Mouse (Mus musculus) liver, embryonic 12.5 days (tissue): ENCODE measurements around the gene Cdk4. TPM values are rescaled to one million over a fixed set of nuclear protein-coding genes. Genes with fewer than 3 reads are reported as not detected.

Source experiments
- ATAC-seq: fragments of 200-750 bp; cut with Nextera tagmentation; 2 replicates; pipeline ENCODE4 v1.8.0; 2017; ENCODE audit warnings: moderate number of reproducible peaks, mild to moderate bottlenecking, moderate library complexity
- H3K27ac ChIP-seq: fragments of 300-500 bp; sonication (generic); 2 replicates; pipeline ENCODE4 v1.5.1; 2016; ENCODE audit warnings: mild to moderate bottlenecking
- H3K27me3 ChIP-seq: fragments of 300-500 bp; sonication (generic); replicated peaks from 2 replicates; pipeline ENCODE4 v1.6.1; 2016; ENCODE audit warnings: mild to moderate bottlenecking, moderate library complexity
- H3K36me3 ChIP-seq: fragments of 300-500 bp; sonication (generic); 2 replicates; pipeline ENCODE4 v1.6.1; 2016; ENCODE audit warnings: mild to moderate bottlenecking, moderate library complexity
- H3K4me1 ChIP-seq: fragments of 300-500 bp; sonication (generic); 2 replicates; pipeline ENCODE4 v1.6.1; 2016
- H3K4me2 ChIP-seq: fragments of 300-500 bp; sonication (generic); 2 replicates; pipeline ENCODE4 v1.6.1; 2016; ENCODE audit warnings: mild to moderate bottlenecking, moderate library complexity
- H3K4me3 ChIP-seq: fragments of 300-500 bp; sonication (generic); 2 replicates; pipeline ENCODE4 v1.5.1; 2016; ENCODE audit warnings: mild to moderate bottlenecking, moderate library complexity
- H3K9ac ChIP-seq: fragments of 300-500 bp; sonication (generic); 2 replicates; pipeline ENCODE4 v1.6.1; 2016; ENCODE audit warnings: mild to moderate bottlenecking, moderate library complexity
- H3K9me3 ChIP-seq: fragments of 300-500 bp; sonication (generic); replicated peaks from 2 replicates; pipeline ENCODE4 v1.6.1; 2016; ENCODE audit warnings: mild to moderate bottlenecking, moderate library complexity
- WGBS: fragments of 180-500 bp; shearing (Covaris S2); methylation state at CpG from one replicate; pipeline ENCODE4 v1.1.7; 2016; ENCODE audit not compliant: insufficient replicate concordance; 5-methylcytosine and 5-hydroxymethylcytosine counted together
- polyA plus RNA-seq: library from polyadenylated mRNA; unstranded; fragments of >200 nt; fragmentation: Nextera tagmentation; extraction: Ambion mirVana; gene quantifications from 2 replicates; pipeline ENCODE4 v1.2.1, GENCODE M21; 2016

The Cdk4 gene
- polyA plus RNA-seq: 766 and 777 TPM in 2 replicates

GRCm38 (mm10) chr10:127063239-127063872 lies at the start of gene Cdk4:
Cdk4 (plus strand) TSS chr10:127063534.
- H3K9ac ChIP-seq: peak within 1 kb of the TSS; percentile 87
- WGBS: under 1% methylated on average over 46 of the region's 46 CpGs
- peaks cover 40% of the 10 kb centered on the region for H3K36me3 ChIP-seq
- H3K4me1 ChIP-seq: peaks cover 68% of the 10 kb centered on the region
- ATAC-seq: peak; percentile 90
- peak within 1 kb of the TSS; percentile 80 for H3K4me3 ChIP-seq
- peaks cover 43% of the 10 kb centered on the region for H3K27me3 ChIP-seq
- no peaks in the 10 kb centered on the region for H3K9me3 ChIP-seq
- H3K4me2 ChIP-seq: peak within 1 kb of the TSS; percentile 93
- H3K27ac ChIP-seq: peak within 1 kb of the TSS; percentile 75

GRCm38 (mm10) chr10:127016488-127016887 lies 46.8 kb upstream of the Cdk4 start:
- 49% methylated on average over 5 of the region's 5 CpGs for WGBS
- no peak for ATAC-seq
- H3K4me1 ChIP-seq: no peaks in the 10 kb centered on the region
- no peak overlapping the region for H3K27ac ChIP-seq
- H3K4me2 ChIP-seq: no peak overlapping the region
- no peaks in the 10 kb centered on the region for H3K36me3 ChIP-seq
- H3K9ac ChIP-seq: no peak overlapping the region
- no peaks in the 10 kb centered on the region for H3K9me3 ChIP-seq
- H3K27me3 ChIP-seq: peaks cover 9% of the 10 kb centered on the region
- no peak overlapping the region for H3K4me3 ChIP-seq

GRCm38 (mm10) chr10:127017071-127017470 lies 46.3 kb upstream of the Cdk4 start:
- H3K27me3 ChIP-seq: peaks cover 9% of the 10 kb centered on the region
- 19% methylated on average over 2 of the region's 2 CpGs for WGBS
- H3K9ac ChIP-seq: no peak overlapping the region
- H3K36me3 ChIP-seq: peaks cover 5% of the 10 kb centered on the region
- no peak overlapping the region for H3K27ac ChIP-seq
- H3K9me3 ChIP-seq: no peaks in the 10 kb centered on the region
- no peak overlapping the region for H3K4me2 ChIP-seq
- H3K4me3 ChIP-seq: no peak overlapping the region
- ATAC-seq: no peak
- no peaks in the 10 kb centered on the region for H3K4me1 ChIP-seq

- H3K27me3 ChIP-seq: peaks cover 9% of the 10 kb centered on the region
- no peak overlapping the region for H3K4me2 ChIP-seq
- no peaks in the 10 kb centered on the region for H3K4me1 ChIP-seq
- WGBS: 80% methylated on average over 16 of the region's 16 CpGs
- H3K9ac ChIP-seq: no peak overlapping the region
- H3K4me3 ChIP-seq: no peak overlapping the region
- H3K9me3 ChIP-seq: no peaks in the 10 kb centered on the region
- peaks cover 17% of the 10 kb centered on the region for H3K36me3 ChIP-seq
- no peak for ATAC-seq
- no peak overlapping the region for H3K27ac ChIP-seq
Measured at GRCm38 (mm10) chr10:127018422-127018821, 44.9 kb upstream of the Cdk4 start.

GRCm38 (mm10) chr10:127030336-127031296 lies 32.7 kb upstream of the Cdk4 start, which contains the start of gene Tsfm:
Tsfm (minus strand) TSS chr10:127030840.
- Histone ChIP-seq H3K4me1 (peaks cover 14% of the 10 kb centered on the region), H3K9ac (peak within 1 kb of the TSS; percentile 86), H3K4me2 (peak within 1 kb of the TSS; percentile 94), H3K9me3 (no peaks in the 10 kb centered on the region), H3K36me3 (peaks cover 39% of the 10 kb centered on the region), H3K27me3 (no peaks in the 10 kb centered on the region; the same call in 1 of the 2 replicates), H3K4me3 (peak within 1 kb of the TSS; percentile 87), H3K27ac (peak within 1 kb of the TSS; percentile 75)
- 6% methylated on average over 53 of the region's 56 CpGs for WGBS
- ATAC-seq: peak; percentile 87

GRCm38 (mm10) chr10:127033301-127033741 lies 30.0 kb upstream of the Cdk4 start:
- Histone ChIP-seq H3K4me2 (no peak overlapping the region), H3K4me1 (peaks cover 14% of the 10 kb centered on the region), H3K4me3 (no peak overlapping the region), H3K9me3 (no peaks in the 10 kb centered on the region), H3K27me3 (peaks cover 27% of the 10 kb centered on the region), H3K36me3 (peaks cover 12% of the 10 kb centered on the region), H3K9ac (no peak overlapping the region), H3K27ac (no peak overlapping the region)
- ATAC-seq: no peak
- WGBS: 67% methylated on average over 8 of the region's 8 CpGs

GRCm38 (mm10) chr10:127036273-127036672 lies 27.1 kb upstream of the Cdk4 start:
- no peak for ATAC-seq
- H3K9ac ChIP-seq: no peak overlapping the region
- H3K9me3 ChIP-seq: no peaks in the 10 kb centered on the region
- peaks cover 57% of the 10 kb centered on the region for H3K27me3 ChIP-seq
- no peaks in the 10 kb centered on the region for H3K36me3 ChIP-seq
- peaks cover 7% of the 10 kb centered on the region for H3K4me1 ChIP-seq
- no peak overlapping the region for H3K4me3 ChIP-seq
- 70% methylated on average over 12 of the region's 12 CpGs for WGBS
- H3K27ac ChIP-seq: no peak overlapping the region
- no peak overlapping the region for H3K4me2 ChIP-seq

GRCm38 (mm10) chr10:127037641-127038040 lies 25.7 kb upstream of the Cdk4 start:
- ATAC-seq: no peak
- Histone ChIP-seq H3K27ac (no peak overlapping the region), H3K9me3 (no peaks in the 10 kb centered on the region), H3K4me2 (no peak overlapping the region), H3K27me3 (peaks cover 60% of the 10 kb centered on the region), H3K9ac (no peak overlapping the region), H3K4me1 (peaks cover 21% of the 10 kb centered on the region), H3K36me3 (no peaks in the 10 kb centered on the region), H3K4me3 (no peak overlapping the region)
- 70% methylated on average over 12 of the region's 12 CpGs for WGBS

- Histone ChIP-seq H3K9me3 (no peaks in the 10 kb centered on the region), H3K27ac (no peak overlapping the region), H3K27me3 (peaks cover 59% of the 10 kb centered on the region), H3K4me2 (peak overlapping the region; percentile 97), H3K36me3 (peaks cover 23% of the 10 kb centered on the region), H3K4me3 (peak overlapping the region; percentile 76), H3K4me1 (peaks cover 28% of the 10 kb centered on the region), H3K9ac (peak overlapping the region; percentile 74)
- no peak for ATAC-seq
- 3% methylated on average over 20 of the region's 20 CpGs for WGBS
Measured at GRCm38 (mm10) chr10:127040569-127041214, 22.6 kb upstream of the Cdk4 start.

GRCm38 (mm10) chr10:127041274-127041766 lies 22.0 kb upstream of the Cdk4 start, which contains the start of the genes Mettl1 and Eef1akmt3:
Mettl1 (plus strand) TSS chr10:127041414.
Eef1akmt3 (minus strand) TSS chr10:127041513.
- H3K9me3 ChIP-seq: no peaks in the 10 kb centered on the region
- under 1% methylated on average over 28 of the region's 28 CpGs for WGBS
- H3K4me3 ChIP-seq: peak within 1 kb of the TSS; percentile 76
- peak within 1 kb of the TSS; percentile 97 for H3K4me2 ChIP-seq
- peak; percentile 41 for ATAC-seq
- H3K27ac ChIP-seq: peak within 1 kb of the TSS; percentile 68
- H3K9ac ChIP-seq: peak within 1 kb of the TSS; percentile 74
- peaks cover 53% of the 10 kb centered on the region for H3K27me3 ChIP-seq
- H3K36me3 ChIP-seq: peaks cover 26% of the 10 kb centered on the region
- H3K4me1 ChIP-seq: peaks cover 28% of the 10 kb centered on the region

GRCm38 (mm10) chr10:127041774-127042338 lies 21.5 kb upstream of the Cdk4 start:
- Histone ChIP-seq H3K4me2 (peak overlapping the region; percentile 97), H3K9me3 (no peaks in the 10 kb centered on the region), H3K36me3 (peaks cover 26% of the 10 kb centered on the region), H3K4me1 (peaks cover 28% of the 10 kb centered on the region), H3K27me3 (peaks cover 47% of the 10 kb centered on the region), H3K4me3 (peak overlapping the region; percentile 76), H3K9ac (peak overlapping the region; percentile 74), H3K27ac (peak overlapping the region; percentile 68)
- 1% methylated on average over 44 of the region's 44 CpGs for WGBS
- ATAC-seq: peak; percentile 82
